Mouse (Mus musculus): ENCODE measurements around the gene Stard5. TPM values are rescaled to one million over a fixed set of nuclear protein-coding genes. Genes with fewer than 3 reads are reported as not detected.

Stard5 gene
- total RNA-seq (2023), result 19.5 TPM

GRCm38 (mm10) chr7:83631828-83632681 lies at the start of gene Stard5:
Gene Stard5, plus strand, starts transcription at chr7:83631959.

GRCm38 (mm10) chr7:83584639-83585471 lies 46.9 kb upstream of the Stard5 start, which contains the start of gene Tmc3:
Gene Tmc3, plus strand, starts transcription at chr7:83584927.

Other genes starting within 250 kb of the Stard5 start
- gene Tmc3, start 47.0 kb upstream of the Stard5 start, total RNA-seq (2023), result 0.53 TPM
- gene Il16, start 113.8 kb downstream of the Stard5 start, total RNA-seq (2023), result 258 TPM
- gene Cfap161, start 162.9 kb downstream of the Stard5 start, total RNA-seq (2023), result not detected